Mouse (Mus musculus): Measurements from ENCODE around the gene Olfr983.

Gene Olfr983

GRCm38 (mm10) chr9:40093495-40093894 lies at the start of gene Olfr983:
Olfr983 (minus strand) TSS chr9:40093595.
- no peak for DNase-seq (ENCODE audit: low read depth, low spot score)

GRCm38 (mm10) chr9:40141544-40141943 lies 48.1 kb upstream of the Olfr983 start:
- DNase-seq (ENCODE audit: low read depth, low spot score), result no peak

- no peak for DNase-seq (ENCODE audit: low read depth, low spot score)
Measured at GRCm38 (mm10) chr9:40139484-40139883, 46.1 kb upstream of the Olfr983 start.

- no peak for DNase-seq (ENCODE audit: low read depth, low spot score)
Measured at GRCm38 (mm10) chr9:40136987-40137688, 43.7 kb upstream of the Olfr983 start.

- no peak for DNase-seq (ENCODE audit: low read depth, low spot score)
Measured at GRCm38 (mm10) chr9:40130556-40130955, 37.2 kb upstream of the Olfr983 start.

- DNase-seq (ENCODE audit: low read depth, low spot score), result no peak
Measured at GRCm38 (mm10) chr9:40130084-40130483, 36.7 kb upstream of the Olfr983 start, which contains the start of gene Olfr985. Olfr985 (minus strand) TSS chr9:40130184.

- no peak for DNase-seq (ENCODE audit: low read depth, low spot score)
Measured at GRCm38 (mm10) chr9:40117287-40117659, 23.9 kb upstream of the Olfr983 start.

- DNase-seq (ENCODE audit: low read depth, low spot score), result peak; percentile 50
Measured at GRCm38 (mm10) chr9:40116645-40117286, 23.4 kb upstream of the Olfr983 start.

GRCm38 (mm10) chr9:40114106-40114505 lies 20.7 kb upstream of the Olfr983 start, which contains the start of gene Olfr984:
Olfr984 (minus strand) TSS chr9:40114206.
- DNase-seq (ENCODE audit: low read depth, low spot score), result no peak

- DNase-seq (ENCODE audit: low read depth, low spot score), result no peak
Measured at GRCm38 (mm10) chr9:40094769-40095168, 1.4 kb upstream of the Olfr983 start.

- no peak for DNase-seq (ENCODE audit: low read depth, low spot score)
Measured at GRCm38 (mm10) chr9:40073529-40073928, 19.9 kb downstream of the Olfr983 start, which contains the start of gene Olfr982. Olfr982 (plus strand) TSS chr9:40073829.

- no peak for DNase-seq (ENCODE audit: low read depth, low spot score)
Measured at GRCm38 (mm10) chr9:40050138-40050537, 43.3 kb downstream of the Olfr983 start.

Measured in brain, adult 2 months (tissue).